Mouse (Mus musculus): ENCODE measurements at regions not wholly inside any gene's neighbourhood (a gene's known extent, or its start where the extent isn't known, plus 50 kb on each side); places are given as distances from the start of the nearest gene placed in this dataset.
A peak's percentile ranks its signal among the peaks of the same experiment; 100 is the strongest.

DNA sequence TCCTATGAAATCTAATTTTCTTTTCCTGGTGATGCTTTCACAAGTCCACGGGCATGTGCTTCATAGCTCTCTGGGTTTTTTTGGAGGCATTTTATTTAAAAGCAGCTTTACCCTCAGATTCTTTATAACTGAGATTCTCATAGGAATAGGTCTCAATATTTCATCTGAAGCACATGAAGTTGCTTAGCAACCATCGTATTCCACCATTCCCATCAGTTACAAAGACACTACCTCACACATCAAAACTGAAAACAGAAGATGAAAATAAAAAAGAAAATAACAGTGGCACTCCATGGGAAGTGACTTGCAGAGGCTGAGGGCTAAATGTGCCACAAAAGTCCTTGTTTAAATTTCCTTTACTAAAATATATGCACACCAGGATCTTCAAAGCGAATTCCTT is 384.0 kb upstream of the 1700015G11Rik start:
- no peak for DNase-seq (ENCODE audit: low spot score in 2 of 2)

- DNase-seq (ENCODE audit: low spot score in 2 of 2) = peak in 1 of 2 experiments; percentile 10
These were observed 376.3 kb upstream of the 1700015G11Rik start for GRCm38 (mm10) chr7:52391793-52392192.
